Mouse (Mus musculus) hindlimb bud, embryonic 11.5 days (tissue): ENCODE data around the gene Edem2.

Experiments used
- DNase-seq: peaks from one replicate; pipeline ENCODE4 v3.0.0-alpha.2; 2012; ENCODE audit warnings: low read depth, low spot score; ENCODE audit errors: extremely low spot score

Edem2 gene

GRCm38 (mm10) chr2:155729158-155729645, at the start of gene Edem2:
Gene Edem2 (minus strand): TSS chr2:155729475.
- DNase-seq = peak; percentile 54

GRCm38 (mm10) chr2:155779066-155779465, 49.8 kb upstream of the Edem2 start:
- DNase-seq = no peak

- no peak for DNase-seq
Observed at GRCm38 (mm10) chr2:155778004-155778403, 48.7 kb upstream of the Edem2 start.

GRCm38 (mm10) chr2:155777688-155777985, 48.4 kb upstream of the Edem2 start:
- DNase-seq = no peak

- no peak for DNase-seq
Observed at GRCm38 (mm10) chr2:155776824-155777687, 47.8 kb upstream of the Edem2 start.

GRCm38 (mm10) chr2:155775685-155776263, 46.5 kb upstream of the Edem2 start:
- no peak for DNase-seq

- no peak for DNase-seq
Observed at GRCm38 (mm10) chr2:155774927-155775684, 45.8 kb upstream of the Edem2 start, which contains the start of gene Mmp24. Gene Mmp24 (plus strand): TSS chr2:155775342.

- DNase-seq = no peak
Observed at GRCm38 (mm10) chr2:155774261-155774926, 45.1 kb upstream of the Edem2 start.

GRCm38 (mm10) chr2:155773664-155774063, 44.4 kb upstream of the Edem2 start:
- DNase-seq = no peak

GRCm38 (mm10) chr2:155764679-155765418, 35.6 kb upstream of the Edem2 start:
- peak; percentile 52 for DNase-seq

- no peak for DNase-seq
Observed at GRCm38 (mm10) chr2:155756855-155757566, 27.7 kb upstream of the Edem2 start.

GRCm38 (mm10) chr2:155755746-155756145, 26.5 kb upstream of the Edem2 start:
- DNase-seq = no peak

GRCm38 (mm10) chr2:155751014-155751786, 21.9 kb upstream of the Edem2 start, which contains the start of gene Procr:
Gene Procr (plus strand): TSS chr2:155751117.
- no peak for DNase-seq

GRCm38 (mm10) chr2:155749394-155749793, 20.1 kb upstream of the Edem2 start:
- DNase-seq = no peak

GRCm38 (mm10) chr2:155745487-155745886, 16.2 kb upstream of the Edem2 start:
- no peak for DNase-seq

- no peak for DNase-seq
Observed at GRCm38 (mm10) chr2:155743351-155743750, 14.1 kb upstream of the Edem2 start.

GRCm38 (mm10) chr2:155742931-155743337, 13.7 kb upstream of the Edem2 start:
- no peak for DNase-seq

GRCm38 (mm10) chr2:155742211-155742610, 12.9 kb upstream of the Edem2 start:
- DNase-seq = no peak

- DNase-seq = no peak
Observed at GRCm38 (mm10) chr2:155737803-155738202, 8.5 kb upstream of the Edem2 start.
